Mouse (Mus musculus) hindbrain, embryonic 11.5 days (tissue): ENCODE data around the gene Tcea3. TPM values are rescaled to one million over a fixed set of nuclear protein-coding genes. Genes with fewer than 3 reads are reported as not detected.

Experiments
- ATAC-seq: fragments of 200-750 bp; cut with Nextera tagmentation; 2 replicates; pipeline ENCODE4 v1.8.0; 2017; ENCODE audit warnings: mild to moderate bottlenecking, moderate TSS enrichment, moderate library complexity; ENCODE audit not compliant: low FRiP score
- DNase-seq: peaks from one replicate; pipeline ENCODE4 v3.0.0-alpha.2; 2015; ENCODE audit warnings: low spot score
- H3K27ac ChIP-seq: fragments of 300-500 bp; sonication (generic); 2 replicates; pipeline ENCODE4 v1.5.1; 2014; ENCODE audit warnings: mild to moderate bottlenecking, low read depth, low read length
- H3K27me3 ChIP-seq: fragments of 300-500 bp; sonication (generic); 2 replicates; pipeline ENCODE4 v1.6.1; 2014; ENCODE audit warnings: mild to moderate bottlenecking, low read length, moderate library complexity, mixed read lengths; ENCODE audit not compliant: control insufficient read depth, insufficient read depth
- H3K36me3 ChIP-seq: fragments of 300-500 bp; sonication (generic); 2 replicates; pipeline ENCODE4 v1.6.1; 2014; ENCODE audit warnings: mild to moderate bottlenecking, low read length, moderate library complexity, mixed read lengths; ENCODE audit not compliant: control insufficient read depth, insufficient read depth
- H3K4me1 ChIP-seq: fragments of 300-500 bp; sonication (generic); replicated peaks from 2 replicates; pipeline ENCODE4 v1.6.1; 2014; ENCODE audit warnings: low read length, mixed read lengths; ENCODE audit not compliant: control insufficient read depth, insufficient read depth
- H3K4me2 ChIP-seq: fragments of 300-500 bp; sonication (generic); replicated peaks from 2 replicates; pipeline ENCODE4 v1.6.1; 2014; ENCODE audit warnings: mild to moderate bottlenecking, low read depth, low read length
- H3K4me3 ChIP-seq: fragments of 300-500 bp; sonication (generic); 2 replicates; pipeline ENCODE4 v1.5.1; 2014; ENCODE audit warnings: low read depth, low read length
- H3K9ac ChIP-seq: fragments of 300-500 bp; sonication (generic); 2 replicates; pipeline ENCODE4 v1.6.1; 2014; ENCODE audit warnings: low read depth, low read length
- H3K9me3 ChIP-seq: fragments of 300-500 bp; sonication (generic); 2 replicates; pipeline ENCODE4 v1.6.1; 2016; ENCODE audit warnings: low read length; ENCODE audit not compliant: control insufficient read depth
- WGBS: fragments of 180-500 bp; shearing (Covaris S2); extraction: QIAGEN DNeasy Blood & Tissue Kit; methylation state at CpG from one replicate; pipeline ENCODE4 v1.1.7; 2014; 5-methylcytosine and 5-hydroxymethylcytosine counted together
- polyA plus RNA-seq: library from polyadenylated mRNA; unstranded; fragments of >200 nt; fragmentation: Nextera tagmentation; extraction: Ambion mirVana; gene quantifications from 2 replicates; pipeline ENCODE4 v1.2.1, GENCODE M21; 2014

Gene Tcea3
- polyA plus RNA-seq, 1 experiment from 2014 or later, result 5.2 TPM

DNA sequence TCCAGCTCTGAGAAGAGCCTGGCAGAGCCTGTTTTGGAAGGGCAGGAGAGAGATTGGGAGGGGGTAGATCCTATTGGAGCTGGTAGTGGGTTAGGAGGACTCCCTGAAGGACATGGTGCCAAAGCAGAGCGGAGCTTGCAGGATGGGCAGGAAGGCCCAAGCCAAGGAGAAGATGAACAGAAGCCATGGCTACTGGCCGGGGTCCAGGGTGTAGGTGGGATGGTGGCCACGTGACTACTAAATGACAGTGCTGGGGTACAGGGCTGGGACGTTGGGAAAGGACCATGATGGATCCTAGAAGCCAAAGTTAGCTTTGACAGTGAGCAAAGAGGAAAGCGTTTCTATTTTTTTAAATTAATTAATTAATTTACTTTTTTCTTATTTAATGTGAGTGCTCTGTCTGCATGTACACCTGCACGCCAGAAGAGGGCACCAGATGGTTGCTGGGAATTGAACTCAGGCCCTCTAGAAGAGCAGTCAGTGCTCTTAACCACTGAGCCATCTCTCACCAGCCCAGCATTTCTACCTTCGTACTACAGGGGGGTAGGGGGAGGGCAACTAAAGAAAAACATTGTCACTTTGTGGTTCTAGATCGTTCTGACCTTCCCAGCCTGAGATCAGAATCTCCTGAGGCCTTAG, 5.3 kb upstream of the Tcea3 start:
- Histone ChIP-seq H3K4me2 (no peak overlapping the region), H3K27ac (no peak overlapping the region), H3K36me3 (no peaks in the 10 kb centered on the region), H3K4me1 (peaks cover 4% of the 10 kb centered on the region; the same call in 1 of the 2 replicates), H3K4me3 (no peak overlapping the region), H3K9me3 (no peaks in the 10 kb centered on the region), H3K27me3 (peaks cover 46% of the 10 kb centered on the region), H3K9ac (no peak overlapping the region)
- ATAC-seq, result no peak
- DNase-seq, result no peak
- WGBS, result 46% methylated on average over 8 of the region's 8 CpGs

DNA sequence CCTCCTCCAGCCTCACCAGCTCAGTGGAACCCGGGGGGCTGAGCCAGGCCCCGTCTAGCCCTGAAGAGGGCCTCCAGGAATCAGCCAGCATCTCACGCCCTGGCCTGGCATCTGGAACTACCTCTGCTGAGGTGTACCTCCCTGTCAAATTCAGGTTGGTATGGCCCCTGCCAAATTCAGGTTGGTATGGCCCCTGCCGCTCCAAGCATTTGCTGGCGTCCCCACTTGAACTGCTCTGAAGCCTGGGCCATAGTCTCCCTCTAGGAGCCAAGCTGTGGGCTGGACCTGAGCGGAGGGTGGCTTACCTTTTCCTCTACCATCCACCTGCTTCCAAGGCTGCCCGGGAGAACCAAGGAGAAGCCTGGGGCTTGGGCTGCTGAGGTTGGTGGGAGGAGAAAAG, 4.8 kb upstream of the Tcea3 start:
- Histone ChIP-seq H3K4me3 (no peak overlapping the region), H3K27ac (no peak overlapping the region), H3K4me1 (peaks cover 4% of the 10 kb centered on the region), H3K9me3 (no peaks in the 10 kb centered on the region), H3K9ac (no peak overlapping the region), H3K4me2 (no peak overlapping the region), H3K27me3 (peaks cover 47% of the 10 kb centered on the region), H3K36me3 (no peaks in the 10 kb centered on the region)
- no peak for DNase-seq
- no peak for ATAC-seq
- 74% methylated on average over 7 of the region's 7 CpGs for WGBS

DNA sequence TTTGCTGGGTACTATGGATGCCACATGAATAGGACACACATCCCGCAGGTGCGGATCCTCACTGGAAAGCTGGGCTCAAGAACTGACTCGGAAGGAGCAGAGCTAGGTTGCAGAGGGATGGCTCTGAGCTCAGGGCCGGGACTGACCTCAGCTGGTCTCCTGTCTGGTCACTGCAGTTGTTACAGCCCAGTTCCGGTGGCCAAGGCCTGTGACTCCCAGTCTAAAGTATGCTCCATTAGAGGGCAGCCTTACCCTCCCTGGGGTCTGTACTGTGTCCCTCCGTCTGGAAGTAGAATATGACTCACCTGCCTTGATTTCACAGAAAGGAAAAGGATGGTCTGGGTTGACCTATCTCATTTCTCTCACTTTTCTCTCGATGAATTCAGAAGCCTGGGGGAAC, 3.3 kb upstream of the Tcea3 start:
- no peak for DNase-seq
- no peaks in the 10 kb centered on the region for H3K9me3 ChIP-seq
- ATAC-seq, result no peak
- H3K4me3 ChIP-seq, result no peak overlapping the region
- WGBS, result 72% methylated on average over 7 of the region's 7 CpGs
- no peak overlapping the region for H3K9ac ChIP-seq
- H3K36me3 ChIP-seq, result no peaks in the 10 kb centered on the region
- no peak overlapping the region for H3K4me2 ChIP-seq
- H3K27ac ChIP-seq, result no peak overlapping the region
- peaks cover 13% of the 10 kb centered on the region for H3K4me1 ChIP-seq
- peaks cover 50% of the 10 kb centered on the region for H3K27me3 ChIP-seq

DNA sequence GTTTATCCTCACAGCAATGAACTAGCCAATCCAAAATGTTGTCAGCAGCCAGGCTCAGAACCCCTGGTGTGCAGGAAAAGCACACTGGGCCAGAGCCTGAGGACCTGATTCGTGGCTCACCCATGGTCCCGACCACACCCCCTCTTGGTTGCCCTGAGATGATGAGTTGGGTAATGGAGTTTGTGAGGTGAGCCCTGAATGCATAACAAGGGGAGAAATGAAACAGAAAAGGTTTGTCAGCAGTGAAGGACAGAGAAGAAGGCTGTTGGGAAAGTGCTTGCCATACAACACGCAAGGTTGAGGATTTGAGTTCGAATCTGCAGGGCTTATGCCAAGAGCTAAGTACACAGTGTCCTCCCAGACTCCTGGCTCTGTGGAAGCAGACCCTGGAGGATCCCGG, 1.8 kb upstream of the Tcea3 start:
- DNase-seq (no peak), ATAC-seq (no peak)
- Histone ChIP-seq H3K4me1 (peaks cover 13% of the 10 kb centered on the region), H3K9ac (no peak overlapping the region), H3K4me3 (no peak overlapping the region), H3K36me3 (no peaks in the 10 kb centered on the region), H3K9me3 (no peaks in the 10 kb centered on the region), H3K27ac (no peak overlapping the region), H3K4me2 (no peak overlapping the region), H3K27me3 (peaks cover 60% of the 10 kb centered on the region)
- 41% methylated on average over 5 of the region's 5 CpGs for WGBS

- DNase-seq (peak; percentile 50), ATAC-seq (no peak)
- Histone ChIP-seq H3K9ac (no peak overlapping the region), H3K4me2 (no peak overlapping the region), H3K27me3 (peaks cover 64% of the 10 kb centered on the region), H3K4me3 (no peak overlapping the region), H3K27ac (no peak overlapping the region), H3K36me3 (no peaks in the 10 kb centered on the region), H3K4me1 (peaks cover 10% of the 10 kb centered on the region), H3K9me3 (no peaks in the 10 kb centered on the region)
- WGBS, result 2% methylated on average over 12 of the region's 12 CpGs
These were observed 960 bp upstream of the Tcea3 start for GRCm38 (mm10) chr4:136246568-136246969.

GRCm38 (mm10) chr4:136247386-136247728, 172 bp upstream of the Tcea3 start:
- Histone ChIP-seq H3K36me3 (no peaks in the 10 kb centered on the region), H3K4me2 (peak overlapping the region; percentile 71), H3K4me1 (peaks cover 10% of the 10 kb centered on the region), H3K27ac (no peak overlapping the region), H3K9ac (no peak overlapping the region), H3K9me3 (no peaks in the 10 kb centered on the region), H3K27me3 (peaks cover 66% of the 10 kb centered on the region), H3K4me3 (peak overlapping the region; percentile 38)
- DNase-seq (peak; percentile 62), ATAC-seq (no peak)
- 2% methylated on average over 14 of the region's 14 CpGs for WGBS

GRCm38 (mm10) chr4:136248464-136249331, 1.2 kb downstream of the Tcea3 start:
- peak; percentile 44 for DNase-seq
- Histone ChIP-seq H3K36me3 (no peaks in the 10 kb centered on the region), H3K27ac (no peak overlapping the region), H3K4me1 (peaks cover 10% of the 10 kb centered on the region), H3K4me2 (peak overlapping the region; percentile 71), H3K9me3 (no peaks in the 10 kb centered on the region), H3K27me3 (peaks cover 66% of the 10 kb centered on the region), H3K9ac (peak overlapping the region; percentile 43; the same call in 1 of the 2 replicates), H3K4me3 (peak overlapping the region; percentile 38)
- 1% methylated on average over 36 of the region's 37 CpGs for WGBS
- ATAC-seq, result no peak

DNA sequence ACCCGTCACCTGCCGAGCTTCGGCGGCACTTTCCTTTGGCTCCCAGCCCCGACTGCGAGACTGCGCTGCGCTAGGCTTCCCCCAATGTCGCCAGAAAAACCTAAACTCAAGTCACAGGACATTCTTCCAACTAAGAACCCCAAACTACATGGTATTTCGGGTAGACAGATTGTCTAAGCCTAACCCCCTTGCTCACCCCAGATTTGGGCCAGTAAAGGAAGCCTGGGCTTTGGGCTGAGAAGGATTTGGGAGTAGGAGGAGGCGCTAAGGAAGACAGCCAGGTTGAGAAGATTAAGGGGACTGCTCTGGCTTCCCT, 1.8 kb downstream of the Tcea3 start:
- Histone ChIP-seq H3K4me1 (peaks cover 10% of the 10 kb centered on the region), H3K9me3 (no peaks in the 10 kb centered on the region), H3K27me3 (peaks cover 65% of the 10 kb centered on the region), H3K4me2 (no peak overlapping the region), H3K36me3 (no peaks in the 10 kb centered on the region), H3K27ac (no peak overlapping the region), H3K9ac (no peak overlapping the region), H3K4me3 (no peak overlapping the region; the same call in 1 of the 2 replicates)
- 3% methylated on average over 11 of the region's 11 CpGs for WGBS
- DNase-seq (peak; percentile 43), ATAC-seq (no peak)

DNA sequence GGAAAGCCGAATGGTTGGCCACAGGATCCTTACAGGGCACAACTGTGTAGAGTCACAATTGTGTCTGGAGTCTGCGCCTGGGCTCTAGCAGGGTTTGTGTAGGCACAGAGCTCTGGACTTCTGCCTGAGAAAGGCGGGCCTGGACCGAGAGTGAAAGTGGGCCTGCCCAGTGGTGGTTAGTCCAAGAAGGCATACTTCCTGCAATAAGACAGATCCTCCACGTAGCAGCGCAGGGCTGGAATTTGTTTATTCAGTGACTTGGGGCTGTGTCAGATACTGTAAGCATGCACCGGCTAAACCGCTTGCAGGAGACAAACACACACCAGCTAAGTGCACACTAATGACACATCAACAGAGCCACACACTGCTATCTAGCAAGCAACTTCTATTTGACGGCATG, 2.3 kb downstream of the Tcea3 start:
- Histone ChIP-seq H3K36me3 (no peaks in the 10 kb centered on the region), H3K4me3 (no peak overlapping the region), H3K9ac (no peak overlapping the region), H3K27ac (no peak overlapping the region), H3K27me3 (peaks cover 60% of the 10 kb centered on the region), H3K4me2 (no peak overlapping the region), H3K9me3 (no peaks in the 10 kb centered on the region), H3K4me1 (peaks cover 10% of the 10 kb centered on the region)
- DNase-seq, result peak; percentile 29
- 49% methylated on average over 9 of the region's 9 CpGs for WGBS
- ATAC-seq, result no peak
